In genomic region chr5:149229619-149230339, GRCm38 (mm10) we compare ENCODE assay signal across 8 mouse cellular contexts. TPM values are rescaled to one million over a fixed set of nuclear protein-coding genes. Genes with fewer than 3 reads are reported as not detected.
DNase-seq lines count a peak whose midpoint lies in the region; ATAC-seq and TF ChIP-seq lines count a peak whose summit lies in the region.

No protein-coding gene starts in this region.

- peak overlapping the region; percentile 55 for H3K4me2 ChIP-seq in kidney, embryonic 15.5 days
- peak overlapping the region; percentile 49 for H3K4me2 ChIP-seq in hindbrain, embryonic 13.5 days
- peak overlapping the region; percentile 44 for H3K4me2 ChIP-seq in midbrain, embryonic 15.5 days

- 75% methylated on average over 18 of the region's 18 CpGs for WGBS in kidney, embryonic 15.5 days
- 73% methylated on average over 18 of the region's 18 CpGs for WGBS in hindbrain, embryonic 13.5 days
- 76% methylated on average over 18 of the region's 18 CpGs for WGBS in midbrain, embryonic 15.5 days

- H3K9me3 ChIP-seq in kidney, embryonic 15.5 days (replicated peaks): no peaks in the 10 kb centered on the region
- no peaks in the 10 kb centered on the region for H3K9me3 ChIP-seq in hindbrain, embryonic 13.5 days
- no peaks in the 10 kb centered on the region for H3K9me3 ChIP-seq in midbrain, embryonic 15.5 days

- TF ChIP-seq POLR2A in bone marrow macrophage, adult 2 months (IDR thresholded peaks at IDR 0.05; ENCODE audit: borderline replicate concordance, low read depth, low read length): no peak

- no peak for DNase-seq in kidney, postnatal 4 days
- no peak for DNase-seq in gastrocnemius, adult 18-20 months (ENCODE audit: low spot score)
- no peak for DNase-seq in adrenal gland, adult 18-20 months (ENCODE audit: low spot score in 2 of 2)
- DNase-seq in spleen, postnatal 14 days (ENCODE audit: low spot score in 2 of 2): no peak

- peak overlapping the region; percentile 60 for H3K4me3 ChIP-seq in kidney, embryonic 15.5 days (replicated peaks)
- H3K4me3 ChIP-seq in bone marrow macrophage, adult 2 months (ENCODE audit: insufficient read depth, low read length): peak overlapping the region; percentile 81
- H3K4me3 ChIP-seq in hindbrain, embryonic 13.5 days: peak overlapping the region; percentile 49
- peak overlapping the region; percentile 40 for H3K4me3 ChIP-seq in midbrain, embryonic 15.5 days

- peak overlapping the region; percentile 94 for H3K27ac ChIP-seq in kidney, embryonic 15.5 days
- peak overlapping the region; percentile 87 for H3K27ac ChIP-seq in bone marrow macrophage, adult 2 months (ENCODE audit: insufficient read depth, low read depth, low read length)
- H3K27ac ChIP-seq in hindbrain, embryonic 13.5 days: peak overlapping the region; percentile 90
- peak overlapping the region; percentile 74 for H3K27ac ChIP-seq in midbrain, embryonic 15.5 days

- H3K4me1 ChIP-seq in kidney, embryonic 15.5 days: peaks cover 11% of the 10 kb centered on the region
- H3K4me1 ChIP-seq in bone marrow macrophage, adult 2 months (ENCODE audit: control insufficient read depth, insufficient read depth, low read length): peaks cover 6% of the 10 kb centered on the region
- no peaks in the 10 kb centered on the region; the same call in 1 of the 2 replicates for H3K4me1 ChIP-seq in hindbrain, embryonic 13.5 days (replicated peaks)
- H3K4me1 ChIP-seq in midbrain, embryonic 15.5 days: 0 out of 2 replicates have a peak, but pooled peaks cover 2% of the 10 kb centered on the region

- peak; percentile 16; the same call in 1 of the 2 replicates for ATAC-seq in kidney, embryonic 15.5 days (replicated peaks; ENCODE audit: low FRiP score)
- peak; percentile 16; the same call in 1 of the 2 replicates for ATAC-seq in hindbrain, embryonic 13.5 days (ENCODE audit: low FRiP score)
- peak; percentile 19 for ATAC-seq in midbrain, embryonic 15.5 days (replicated peaks)

- no peaks in the 10 kb centered on the region for H3K36me3 ChIP-seq in kidney, embryonic 15.5 days
- no peaks in the 10 kb centered on the region for H3K36me3 ChIP-seq in hindbrain, embryonic 13.5 days
- no peaks in the 10 kb centered on the region for H3K36me3 ChIP-seq in midbrain, embryonic 15.5 days (replicated peaks)

- TF ChIP-seq CTCF in bone marrow macrophage, adult 2 months (IDR thresholded peaks at IDR 0.05; ENCODE audit: low read depth, low read length): no peak

- H3K27me3 ChIP-seq in kidney, embryonic 15.5 days: no peaks in the 10 kb centered on the region
- no peaks in the 10 kb centered on the region for H3K27me3 ChIP-seq in hindbrain, embryonic 13.5 days
- no peaks in the 10 kb centered on the region for H3K27me3 ChIP-seq in midbrain, embryonic 15.5 days (replicated peaks)

- peak overlapping the region; percentile 39; the same call in 1 of the 2 replicates for H3K9ac ChIP-seq in kidney, embryonic 15.5 days
- peak overlapping the region; percentile 64 for H3K9ac ChIP-seq in hindbrain, embryonic 13.5 days
- H3K9ac ChIP-seq in midbrain, embryonic 15.5 days: peak overlapping the region; percentile 23; the same call in 1 of the 2 replicates

RNA-seq across cellular contexts. Expression of gene Alox5ap, which starts 34.8 kb away (rescaled TPM):
- 12.4 and 13.3 TPM in 2 replicates for polyA plus RNA-seq in kidney, embryonic 15.5 days (2015; fragmentation: Nextera tagmentation; extraction: Ambion mirVana)
- 992 and 1,124 TPM in 2 replicates for polyA plus RNA-seq in bone marrow macrophage, adult 2 months (2012; ENCODE audit: insufficient read depth, insufficient read length, missing spikeins)
- polyA plus RNA-seq in hindbrain, embryonic 13.5 days (2015; fragmentation: Nextera tagmentation; extraction: Ambion mirVana): 9.0 and 11.2 TPM in 2 replicates
- 10.0 and 11.1 TPM in 2 replicates for polyA plus RNA-seq in midbrain, embryonic 15.5 days (2015; fragmentation: Nextera tagmentation; extraction: Ambion mirVana)
- total RNA-seq in gastrocnemius, adult 18-20 months (2021): 1 to 10 TPM; 5.3 to 6.7 TPM
- 10 to 100 TPM; 22.0 to 26.3 TPM for total RNA-seq in adrenal gland, adult 18-20 months (2021)

RNA-seq across cellular contexts. Expression of gene Hmgb1, which starts 45.5 kb away (rescaled TPM):
- 1,463 and 1,782 TPM in 2 replicates for polyA plus RNA-seq in kidney, embryonic 15.5 days (2015; fragmentation: Nextera tagmentation; extraction: Ambion mirVana)
- polyA plus RNA-seq in bone marrow macrophage, adult 2 months (2012; ENCODE audit: insufficient read depth, insufficient read length, missing spikeins): 89.1 and 109 TPM in 2 replicates
- 984 and 1,014 TPM in 2 replicates for polyA plus RNA-seq in hindbrain, embryonic 13.5 days (2015; fragmentation: Nextera tagmentation; extraction: Ambion mirVana)
- polyA plus RNA-seq in midbrain, embryonic 15.5 days (2015; fragmentation: Nextera tagmentation; extraction: Ambion mirVana): 690 and 713 TPM in 2 replicates
- 100 to 1,000 TPM; 100 to 119 TPM for total RNA-seq in gastrocnemius, adult 18-20 months (2021)
- total RNA-seq in adrenal gland, adult 18-20 months (2021): 100 to 1,000 TPM; 113 to 157 TPM

RNA-seq across cellular contexts. Expression of gene Uspl1, which starts 45.6 kb away (rescaled TPM):
- 40.0 and 44.8 TPM in 2 replicates for polyA plus RNA-seq in kidney, embryonic 15.5 days (2015; fragmentation: Nextera tagmentation; extraction: Ambion mirVana)
- polyA plus RNA-seq in bone marrow macrophage, adult 2 months (2012; ENCODE audit: insufficient read depth, insufficient read length, missing spikeins): 14.8 and 15.4 TPM in 2 replicates
- polyA plus RNA-seq in hindbrain, embryonic 13.5 days (2015; fragmentation: Nextera tagmentation; extraction: Ambion mirVana): 54.6 and 58.6 TPM in 2 replicates
- polyA plus RNA-seq in midbrain, embryonic 15.5 days (2015; fragmentation: Nextera tagmentation; extraction: Ambion mirVana): 54.3 and 56.1 TPM in 2 replicates
- total RNA-seq in gastrocnemius, adult 18-20 months (2021): 10 to 100 TPM; 27.4 to 30.9 TPM
- 10 to 100 TPM; 42.6 to 44.0 TPM for total RNA-seq in adrenal gland, adult 18-20 months (2021)

Comparison
In these comparisons a context has a peak if more than half of its experiments do, and no peak if none do; other contexts are left out.
1. RNA of gene Alox5ap, which starts 34.8 kb away (polyA plus RNA-seq): 992 to 1,124 TPM in bone marrow macrophage, adult 2 months; 12.4 to 13.3 TPM in kidney, embryonic 15.5 days, 9.0 to 11.2 TPM in hindbrain, embryonic 13.5 days and 10.0 to 11.1 TPM in midbrain, embryonic 15.5 days; every median in the first group is over 10 times any median in the second.
2. Peak in every context shown above with its lines, with median percentiles within 50 percentile points of each other: ATAC-seq, H3K27ac ChIP-seq, H3K4me2 ChIP-seq, H3K4me3 ChIP-seq and H3K9ac ChIP-seq.